Mouse (Mus musculus) embryo, embryonic 10.5 days (tissue): ENCODE results near the gene Sh3bp5.

Source experiments
- DNase-seq: peaks from one replicate; pipeline ENCODE4 v3.0.0-alpha.2; 2015; ENCODE audit warnings: low spot score

Gene Sh3bp5

GRCm38 (mm10) chr14:31337406-31337805 lies 98.5 kb downstream of the Sh3bp5 start:
- no peak for DNase-seq

- peak; percentile 99 for DNase-seq
These were observed 99.3 kb downstream of the Sh3bp5 start, which contains the start of gene Capn7 for GRCm38 (mm10) chr14:31336369-31337155. TSS of gene Capn7 (plus strand) at chr14:31336638.

GRCm38 (mm10) chr14:31335765-31336164 lies 100.1 kb downstream of the Sh3bp5 start:
- no peak for DNase-seq

- DNase-seq: no peak
These were observed 104.9 kb downstream of the Sh3bp5 start for GRCm38 (mm10) chr14:31330957-31331356.

GRCm38 (mm10) chr14:31329741-31330140 lies 106.1 kb downstream of the Sh3bp5 start:
- no peak for DNase-seq

GRCm38 (mm10) chr14:31327681-31328080 lies 108.2 kb downstream of the Sh3bp5 start:
- DNase-seq: no peak

GRCm38 (mm10) chr14:31327196-31327595 lies 108.7 kb downstream of the Sh3bp5 start:
- no peak for DNase-seq

- DNase-seq: no peak
These were observed 109.1 kb downstream of the Sh3bp5 start for GRCm38 (mm10) chr14:31326770-31327169.

GRCm38 (mm10) chr14:31325551-31325950 lies 110.3 kb downstream of the Sh3bp5 start:
- no peak for DNase-seq

- peak; percentile 31 for DNase-seq
These were observed 111.0 kb downstream of the Sh3bp5 start for GRCm38 (mm10) chr14:31324851-31325250.

GRCm38 (mm10) chr14:31323849-31324792 lies 111.8 kb downstream of the Sh3bp5 start, which contains the start of gene Dnah1:
TSS of gene Dnah1 (minus strand) at chr14:31323896.
- peak; percentile 67 for DNase-seq

GRCm38 (mm10) chr14:31323189-31323588 lies 112.7 kb downstream of the Sh3bp5 start:
- no peak for DNase-seq

GRCm38 (mm10) chr14:31322191-31322590 lies 113.7 kb downstream of the Sh3bp5 start:
- no peak for DNase-seq

- DNase-seq: no peak
These were observed 114.7 kb downstream of the Sh3bp5 start for GRCm38 (mm10) chr14:31321181-31321580.

GRCm38 (mm10) chr14:31319546-31319945 lies 116.3 kb downstream of the Sh3bp5 start:
- no peak for DNase-seq

- no peak for DNase-seq
These were observed 118.1 kb downstream of the Sh3bp5 start for GRCm38 (mm10) chr14:31317754-31318153.

- no peak for DNase-seq
These were observed 119.3 kb downstream of the Sh3bp5 start for GRCm38 (mm10) chr14:31316613-31317012.

- DNase-seq: no peak
These were observed 122.7 kb downstream of the Sh3bp5 start for GRCm38 (mm10) chr14:31313192-31313591.
